Mouse (Mus musculus): ENCODE results near the gene Gucd1.

Gene Gucd1

GRCm38 (mm10) chr10:75318206-75318605 lies 199.6 kb downstream of the Gucd1 start:
- no peak for DNase-seq (ENCODE audit: low spot score)

DNA sequence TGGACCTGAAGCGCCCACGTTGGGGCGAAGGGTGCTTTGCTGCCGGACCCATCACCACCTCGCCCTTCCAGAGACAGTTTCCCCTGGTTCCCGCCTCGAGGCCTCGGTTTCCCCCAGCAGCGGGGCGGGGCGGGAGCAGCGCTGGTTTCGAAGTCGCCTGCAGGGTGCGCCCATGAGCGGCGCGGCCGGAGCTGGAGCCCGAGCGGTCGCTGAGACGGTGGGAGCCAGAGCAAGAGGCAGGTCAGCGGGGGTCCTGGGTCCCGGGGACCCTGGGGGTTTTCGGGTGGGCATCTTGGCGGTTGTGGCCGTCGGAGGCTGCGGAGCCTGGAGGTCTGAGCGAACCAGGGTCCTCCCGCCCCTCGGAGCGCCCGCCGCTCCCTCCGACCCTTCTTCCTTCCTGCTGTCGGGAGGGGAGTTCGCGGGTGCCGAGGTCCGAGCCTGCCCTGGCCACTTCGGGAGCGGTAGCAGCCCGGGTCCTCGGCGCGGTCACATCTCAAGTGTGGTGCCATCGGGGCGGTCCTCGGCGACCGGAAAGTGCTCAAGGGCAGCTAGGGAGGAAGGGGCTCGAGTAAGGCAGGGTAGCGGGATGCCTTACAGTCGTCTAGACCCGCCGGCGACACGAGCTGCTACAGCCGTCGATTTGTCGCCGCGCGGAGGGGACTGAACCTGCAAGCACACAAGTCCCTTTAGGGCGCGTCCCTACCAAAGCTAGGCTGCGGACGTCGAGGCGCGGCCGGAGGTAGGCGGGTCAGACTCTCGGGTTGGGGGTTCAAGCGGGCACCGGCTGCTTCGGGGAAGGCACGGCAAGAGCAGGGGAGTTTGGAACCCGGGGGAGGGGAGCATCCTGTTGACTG lies 200.6 kb downstream of the Gucd1 start:
- no peak for DNase-seq (ENCODE audit: low spot score)

GRCm38 (mm10) chr10:75316872-75316907 lies 201.1 kb downstream of the Gucd1 start, which contains the start of gene Adora2a:
TSS of gene Adora2a (plus strand) at chr10:75316877.
- no peak for DNase-seq (ENCODE audit: low spot score)

DNA sequence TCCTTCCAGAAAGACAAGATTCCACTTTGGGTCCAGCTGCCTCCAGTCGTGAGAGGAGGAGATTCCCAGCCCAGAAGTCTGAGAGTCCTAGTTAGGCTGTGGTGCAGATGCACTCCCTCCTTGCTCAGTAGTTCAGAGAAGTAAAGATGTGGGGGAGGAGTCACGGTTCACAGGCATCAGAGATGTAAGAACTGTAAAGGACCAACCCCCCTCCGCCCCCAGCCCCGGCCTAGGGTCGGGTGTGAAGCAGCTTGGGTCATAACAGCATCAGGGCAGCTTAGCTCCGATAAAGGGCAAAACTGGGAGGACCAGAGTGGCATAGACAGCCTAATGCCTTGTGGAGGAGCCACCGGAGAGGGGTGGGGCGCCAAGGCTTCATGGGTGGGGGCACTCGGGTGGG lies 201.3 kb downstream of the Gucd1 start:
- DNase-seq (ENCODE audit: low spot score), result no peak

DNA sequence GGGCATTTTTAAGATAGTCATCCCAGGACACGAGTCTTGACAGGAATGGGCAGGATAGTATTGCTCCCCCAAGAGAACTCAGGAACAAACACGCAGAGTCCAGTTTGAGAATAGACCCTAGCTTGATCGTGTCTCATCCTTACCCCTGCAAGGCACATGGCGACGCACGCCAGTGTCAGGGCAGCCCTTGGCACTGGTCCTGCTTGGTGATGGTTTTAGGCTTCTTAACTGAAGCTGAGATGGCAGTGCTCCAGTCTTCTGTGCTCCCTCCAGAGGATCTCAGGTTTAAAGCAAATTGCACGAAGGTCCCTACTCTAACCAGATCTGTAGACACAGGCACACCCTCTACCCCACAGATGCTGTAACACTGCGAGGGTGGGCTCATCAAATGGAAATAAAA lies 202.0 kb downstream of the Gucd1 start:
- DNase-seq (ENCODE audit: low spot score), result no peak

DNA sequence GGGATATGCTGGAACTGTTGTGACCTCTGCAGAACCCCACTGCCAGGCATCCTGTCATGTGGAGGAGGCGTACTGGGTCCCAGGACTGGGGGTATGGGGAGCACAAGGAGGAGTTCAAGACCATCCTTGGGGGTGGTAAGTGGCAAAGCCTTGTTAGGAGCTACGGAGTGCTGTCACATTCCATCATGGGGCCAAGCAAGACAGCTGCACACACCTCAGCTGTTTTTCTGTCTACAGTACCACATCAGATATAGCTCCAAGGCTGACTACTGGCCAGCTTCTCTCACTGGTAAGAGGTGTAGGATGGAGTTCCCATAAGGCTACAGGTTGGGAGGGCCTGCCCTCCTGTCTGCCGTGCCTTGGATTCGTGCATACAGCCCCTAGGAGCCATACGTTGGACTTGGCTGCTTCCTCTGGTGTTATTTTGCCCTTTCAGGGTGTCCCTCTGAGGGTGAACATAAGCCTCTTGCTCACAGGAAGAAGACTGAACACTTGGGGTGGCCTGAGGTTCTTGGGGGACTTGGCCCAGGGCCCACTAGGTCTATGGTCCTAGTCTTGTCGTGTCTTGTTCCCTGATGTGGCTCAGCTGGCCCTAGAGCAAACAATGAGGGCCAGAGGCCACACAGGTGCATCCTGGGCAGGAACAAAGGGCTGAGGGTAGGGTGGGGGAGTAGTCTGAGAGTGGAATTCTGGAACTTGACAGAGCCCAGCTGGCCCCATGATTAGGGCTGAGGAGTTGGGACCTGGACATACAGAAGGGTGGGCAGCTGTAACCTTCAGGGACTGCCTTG lies 203.4 kb downstream of the Gucd1 start:
- no peak for DNase-seq (ENCODE audit: low spot score)

- no peak for DNase-seq (ENCODE audit: low spot score)
Measured at GRCm38 (mm10) chr10:75312361-75312760, 205.4 kb downstream of the Gucd1 start.

DNA sequence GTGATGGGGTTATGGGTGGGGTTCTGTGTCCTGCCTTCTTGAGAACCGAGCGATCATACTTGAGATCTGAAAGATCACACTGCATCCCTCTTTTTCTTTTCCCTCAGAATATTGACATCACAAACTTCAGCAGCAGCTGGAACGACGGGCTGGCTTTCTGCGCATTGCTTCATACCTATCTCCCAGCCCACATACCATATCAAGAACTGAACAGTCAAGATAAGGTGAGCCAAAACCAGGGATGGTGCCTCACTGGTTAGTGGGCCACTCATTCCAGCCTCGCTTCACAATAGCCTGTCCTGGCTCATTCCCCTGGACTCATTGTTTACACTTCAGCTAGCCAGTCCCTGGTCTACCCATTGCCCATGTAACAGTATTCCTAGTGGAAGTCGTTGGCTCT lies 210.6 kb downstream of the Gucd1 start:
- DNase-seq (ENCODE audit: low spot score), result no peak

- DNase-seq (ENCODE audit: low spot score), result no peak
Measured at GRCm38 (mm10) chr10:75304413-75304812, 213.4 kb downstream of the Gucd1 start.

DNA sequence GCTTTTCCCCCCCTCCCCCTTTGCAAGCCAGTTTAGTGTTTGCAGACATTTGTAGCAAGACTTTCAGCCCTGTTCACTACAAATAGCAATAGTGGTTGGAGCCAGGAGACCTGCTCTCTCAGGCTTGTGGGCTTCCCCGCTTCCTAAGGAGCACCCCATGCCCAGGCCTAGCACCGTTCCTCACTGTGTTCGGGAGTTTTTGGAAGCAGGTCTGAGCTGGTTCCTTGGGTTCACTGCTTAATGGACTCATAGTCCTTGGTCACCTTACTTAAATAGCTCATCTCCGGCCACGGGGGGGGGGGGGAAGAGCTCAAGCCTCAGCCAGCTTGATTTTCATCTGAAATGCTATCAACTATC lies 213.7 kb downstream of the Gucd1 start:
- DNase-seq (ENCODE audit: low spot score), result no peak

DNA sequence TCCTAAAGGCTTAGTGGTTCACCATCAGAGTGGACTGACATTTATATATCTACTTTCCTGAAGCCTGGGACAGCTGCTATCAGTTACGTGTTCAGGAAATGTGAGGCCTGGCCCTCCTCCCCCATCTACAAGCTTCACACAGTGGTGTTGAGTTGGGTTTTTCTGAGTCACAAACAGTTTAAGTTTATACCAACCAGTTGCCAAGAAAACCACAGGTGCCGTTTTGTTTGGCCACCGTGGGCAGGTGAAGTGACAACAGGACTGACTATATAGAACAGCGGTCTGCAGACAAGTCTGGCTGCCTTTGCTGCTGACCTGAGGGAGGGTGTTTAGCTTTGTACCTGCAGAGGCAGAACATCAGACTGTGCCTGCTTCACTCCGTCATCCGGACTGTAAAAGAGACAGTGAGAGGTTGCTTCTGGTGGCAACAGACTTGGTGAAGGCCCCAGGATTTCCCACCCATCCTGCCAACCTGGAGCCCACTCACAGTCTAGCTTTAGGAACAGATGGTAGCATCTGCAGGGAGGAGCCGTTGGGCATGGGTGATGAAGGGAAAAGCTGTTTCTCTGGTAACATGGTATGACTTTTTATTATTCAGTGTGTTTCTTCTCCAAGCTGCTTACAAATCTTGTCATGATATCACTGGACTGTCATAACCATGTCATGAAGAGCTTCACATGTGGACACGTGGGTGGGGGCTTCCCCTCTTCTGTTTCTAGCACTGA lies 214.3 kb downstream of the Gucd1 start:
- no peak for DNase-seq (ENCODE audit: low spot score)

- DNase-seq (ENCODE audit: low spot score), result no peak
Measured at GRCm38 (mm10) chr10:75302536-75302935, 215.2 kb downstream of the Gucd1 start.

DNA sequence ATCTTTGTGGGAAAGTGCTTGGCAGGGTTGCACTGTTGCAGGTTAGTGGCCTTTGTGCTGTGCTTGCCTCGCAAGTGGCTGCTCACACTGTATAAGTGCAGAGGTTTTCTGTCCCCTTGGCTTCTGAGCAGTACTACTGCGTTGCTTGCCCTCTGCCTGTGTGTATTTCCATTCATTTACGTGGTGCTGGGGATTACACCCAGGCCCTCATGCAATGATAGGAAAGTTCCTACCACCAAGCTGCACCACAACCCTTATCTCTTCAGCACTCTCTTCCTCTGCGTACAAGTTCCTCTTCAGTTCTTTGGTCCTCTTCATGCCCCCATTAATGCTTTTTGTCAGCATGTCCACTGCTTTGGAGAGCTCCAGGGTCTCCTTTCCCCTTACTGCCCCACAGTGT lies 215.8 kb downstream of the Gucd1 start:
- no peak for DNase-seq (ENCODE audit: low spot score)

DNA sequence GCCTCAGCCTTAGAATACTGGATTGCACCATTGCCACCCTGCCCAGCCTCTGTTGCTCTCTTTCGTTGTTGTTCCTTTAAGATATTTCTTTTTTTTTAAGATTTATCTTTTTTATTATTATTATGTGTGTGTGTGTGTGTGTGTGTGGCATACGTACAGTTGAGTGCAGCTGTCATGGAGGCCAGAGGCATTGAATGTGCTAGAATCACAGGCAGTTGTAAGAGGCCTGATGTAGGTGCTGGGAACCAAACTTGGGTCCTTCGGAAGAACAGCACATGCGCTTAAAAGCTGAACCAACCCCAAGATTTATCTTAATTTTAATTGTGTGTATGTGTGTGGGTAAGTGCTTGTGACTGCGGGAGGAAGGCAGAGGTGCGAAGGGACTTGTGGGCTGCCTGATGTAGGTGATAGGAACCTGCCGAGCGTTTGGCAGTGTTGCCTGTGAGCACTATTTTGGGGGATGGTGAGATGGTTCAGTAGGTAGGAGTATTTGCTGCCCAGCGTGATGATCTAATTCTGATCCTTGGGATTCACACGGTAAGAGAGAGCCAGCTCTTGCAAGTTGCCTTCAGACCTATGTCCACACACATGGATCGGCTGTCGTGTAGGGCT lies 216.5 kb downstream of the Gucd1 start:
- DNase-seq (ENCODE audit: low spot score), result no peak

Data from c-Kit-positive CD71-positive TER-119-positive erythroid progenitor cells, embryonic 14.5 days (primary cell).